Mouse (Mus musculus) v-Abl transformed pro-B cells (cell line): ENCODE results near the gene Cyp2d12.
"Not testable (repeated sequence)": the region's sequence is repeated elsewhere in the genome, so short reads cannot be mapped to it uniquely, and the experiment has no call there.

ENCODE experiments used
- in situ Hi-C, 2 experiments: fragments of 400-800 bp; cut with MboI; formaldehyde crosslinking; loops; one replicate each; pipeline ENCODE4 v1.15.1; 2025; ENCODE audit not compliant: unreplicated experiment in 2 of 2

The Cyp2d12 gene

GRCm38 (mm10) chr15:82554531-82555230, at the start of gene Cyp2d12:
Cyp2d12 (plus strand) TSS chr15:82555072.
- in situ Hi-C loops, result no loop called here

DNA sequence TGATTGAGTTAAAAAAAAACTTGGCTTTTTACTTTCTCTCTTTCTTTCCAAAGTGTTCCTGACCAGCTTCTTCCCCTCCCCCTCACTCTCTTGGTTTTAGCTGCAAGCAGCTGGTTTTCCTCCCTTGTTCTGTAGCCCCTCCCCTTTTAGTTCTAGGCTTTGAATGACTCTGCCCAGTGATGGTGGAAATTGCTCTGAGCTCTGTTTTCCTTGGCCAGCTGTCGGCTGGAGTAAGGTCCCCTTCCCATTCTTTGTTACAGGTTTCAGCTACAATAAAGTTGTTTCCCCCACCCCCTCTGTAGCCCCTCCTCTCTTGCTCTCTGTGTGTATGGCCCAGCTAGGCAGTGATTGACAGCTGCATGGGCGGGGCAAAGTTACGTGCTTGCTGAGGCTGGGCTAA, 47.9 kb upstream of the Cyp2d12 start:
- in situ Hi-C loops, result no loop called here

GRCm38 (mm10) chr15:82507740-82508139, 47.1 kb upstream of the Cyp2d12 start:
- in situ Hi-C loops, result not testable (repeated sequence)

- in situ Hi-C loops, result not testable (repeated sequence)
These were observed 45.4 kb upstream of the Cyp2d12 start for GRCm38 (mm10) chr15:82509495-82509894.

GRCm38 (mm10) chr15:82510500-82510899, 44.4 kb upstream of the Cyp2d12 start:
- in situ Hi-C loops, result not testable (repeated sequence)

- in situ Hi-C loops, result not testable (repeated sequence)
These were observed 42.8 kb upstream of the Cyp2d12 start for GRCm38 (mm10) chr15:82512111-82512510.

- in situ Hi-C loops, result not testable (repeated sequence)
These were observed 38.7 kb upstream of the Cyp2d12 start for GRCm38 (mm10) chr15:82516174-82516573.

- in situ Hi-C loops, result not testable (repeated sequence)
These were observed 27.5 kb upstream of the Cyp2d12 start for GRCm38 (mm10) chr15:82527371-82527770.

DNA sequence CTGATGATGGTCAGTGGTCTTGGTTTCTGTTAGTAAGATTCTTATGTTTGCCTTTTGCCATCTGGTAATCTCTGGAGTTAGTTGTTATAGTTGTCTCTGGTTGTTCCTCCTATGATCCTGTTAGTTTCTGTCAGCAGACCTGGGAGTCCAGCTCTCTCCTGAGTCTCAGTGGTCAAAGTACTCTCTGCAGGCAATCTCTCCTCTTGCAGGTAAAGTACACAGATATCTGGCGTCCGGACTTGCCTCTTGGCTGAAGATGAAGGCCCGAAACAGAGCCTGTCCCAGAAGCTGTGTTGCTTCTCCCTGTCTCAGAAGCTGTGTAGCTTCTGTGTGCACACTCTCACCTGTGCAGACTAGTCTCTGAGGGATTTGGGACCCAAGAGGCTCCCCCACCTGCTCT, 22.2 kb upstream of the Cyp2d12 start:
- in situ Hi-C loops, result not testable (repeated sequence)

DNA sequence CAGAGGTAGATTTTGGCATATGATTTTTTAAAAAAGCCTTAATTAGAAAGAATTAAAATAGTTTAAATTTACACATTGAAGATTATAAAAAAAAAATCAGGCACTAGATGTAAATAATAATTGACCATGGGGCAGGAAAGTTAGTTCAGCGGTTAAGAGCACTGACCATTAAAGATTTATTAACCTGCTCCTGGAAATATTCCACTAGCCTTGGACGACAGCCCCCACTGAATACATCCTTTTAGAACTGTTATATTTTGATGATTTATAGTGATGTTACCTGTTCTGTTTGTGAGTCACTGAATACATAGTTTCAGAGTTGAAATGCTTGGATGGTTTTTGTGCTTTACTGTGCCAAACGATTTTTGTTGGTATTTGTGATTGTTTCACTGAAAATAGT, 11.9 kb upstream of the Cyp2d12 start:
- in situ Hi-C loops, result not testable (repeated sequence)

DNA sequence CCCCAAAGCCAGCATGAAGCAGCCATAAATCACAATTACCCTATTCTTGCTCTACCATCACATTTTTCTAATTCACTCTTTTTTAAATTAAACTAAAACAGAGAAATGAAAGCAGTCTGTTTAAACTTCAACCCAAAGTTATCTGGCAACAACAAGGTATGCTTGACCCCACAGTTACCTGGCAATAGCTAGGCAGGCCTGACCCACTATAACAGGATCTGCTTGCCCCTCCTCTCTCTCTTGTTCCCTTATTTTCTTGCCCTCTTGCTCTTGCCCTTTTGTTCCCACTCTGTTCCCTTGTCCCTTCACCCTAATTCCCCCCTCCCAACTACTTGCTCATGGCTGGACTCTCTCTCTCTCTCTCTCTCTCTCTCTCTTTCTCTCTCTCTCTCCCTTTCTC, 10.3 kb upstream of the Cyp2d12 start:
- in situ Hi-C loops, result not testable (repeated sequence)

- in situ Hi-C loops, result not testable (repeated sequence)
These were observed 7.1 kb upstream of the Cyp2d12 start for GRCm38 (mm10) chr15:82547753-82548152.

GRCm38 (mm10) chr15:82553211-82553610, 1.7 kb upstream of the Cyp2d12 start:
- in situ Hi-C loops, result not testable (repeated sequence)

DNA sequence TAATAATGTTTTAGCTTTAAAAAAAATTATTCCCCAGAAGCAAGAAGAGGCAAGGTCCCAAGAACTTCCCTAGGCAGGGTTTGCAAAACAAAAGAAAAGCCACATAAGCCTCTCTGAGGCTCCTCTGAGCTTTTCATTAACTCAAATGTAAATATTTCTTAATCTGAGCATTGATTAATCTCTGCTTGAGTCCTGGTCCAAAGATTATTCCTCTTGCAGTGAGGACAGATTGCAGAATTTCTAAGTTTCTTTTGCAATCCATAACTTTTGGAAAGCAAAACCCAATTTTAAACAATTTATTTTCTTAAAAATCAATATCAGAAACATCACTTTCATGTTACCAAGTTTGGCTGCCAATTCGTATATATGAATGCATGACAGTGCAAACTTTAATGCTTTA, 18.0 kb downstream of the Cyp2d12 start:
- in situ Hi-C loops, result no loop called here

- in situ Hi-C loops, result no loop called here
These were observed 24.2 kb downstream of the Cyp2d12 start for GRCm38 (mm10) chr15:82579071-82579470.

GRCm38 (mm10) chr15:82582621-82583020, 27.7 kb downstream of the Cyp2d12 start:
- in situ Hi-C loops, result no loop called here
